Mouse (Mus musculus) v-Abl transformed pro-B cells (cell line): ENCODE results near the gene Taf12.

Source experiments
- in situ Hi-C, 2 experiments: fragments of 400-800 bp; cut with MboI; formaldehyde crosslinking; loops; one replicate each; pipeline ENCODE4 v1.15.1; 2025; ENCODE audit not compliant: unreplicated experiment in 2 of 2

The Taf12 gene

GRCm38 (mm10) chr4:132309140-132309848 lies 35.1 kb downstream of the Taf12 start:
- in situ Hi-C loops, result no loop called here

- in situ Hi-C loops, result no loop called here
Measured at GRCm38 (mm10) chr4:132309849-132310472, 35.8 kb downstream of the Taf12 start.

GRCm38 (mm10) chr4:132311209-132311608 lies 37.0 kb downstream of the Taf12 start:
- in situ Hi-C loops, result no loop called here

GRCm38 (mm10) chr4:132311801-132312200 lies 37.6 kb downstream of the Taf12 start:
- in situ Hi-C loops, result no loop called here

GRCm38 (mm10) chr4:132312627-132313026 lies 38.5 kb downstream of the Taf12 start:
- in situ Hi-C loops, result no loop called here

GRCm38 (mm10) chr4:132315711-132316110 lies 41.5 kb downstream of the Taf12 start:
- in situ Hi-C loops, result no loop called here

GRCm38 (mm10) chr4:132326481-132326880 lies 52.3 kb downstream of the Taf12 start:
- in situ Hi-C loops, result no loop called here

- in situ Hi-C loops, result no loop called here
Measured at GRCm38 (mm10) chr4:132328391-132328982, 54.3 kb downstream of the Taf12 start.

- in situ Hi-C loops, result no loop called here
Measured at GRCm38 (mm10) chr4:132329115-132329834, 55.1 kb downstream of the Taf12 start, which contains the start of gene Trnau1ap. Trnau1ap (minus strand) TSS chr4:132329538.

- in situ Hi-C loops, result no loop called here
Measured at GRCm38 (mm10) chr4:132329835-132330354, 55.7 kb downstream of the Taf12 start.

GRCm38 (mm10) chr4:132331960-132332359 lies 57.8 kb downstream of the Taf12 start:
- in situ Hi-C loops, result no loop called here

GRCm38 (mm10) chr4:132332880-132333279 lies 58.7 kb downstream of the Taf12 start:
- in situ Hi-C loops, result no loop called here

- in situ Hi-C loops, result no loop called here
Measured at GRCm38 (mm10) chr4:132338943-132339342, 64.8 kb downstream of the Taf12 start.

GRCm38 (mm10) chr4:132341451-132341850 lies 67.3 kb downstream of the Taf12 start:
- in situ Hi-C loops, result loop anchor here in 1 of 2 experiments (10.0 kb wide), 2 partner anchors 147 to 257 kb away; no protein-coding TSS in a partner anchor

- in situ Hi-C loops, result loop anchor here (5.0 to 10.0 kb wide), 7 partner anchors 72 to 260 kb away; partner anchors contain the start of genes Sesn2 (in 1 of the 2) and Taf12 (in 1 of the 2)
Measured at GRCm38 (mm10) chr4:132344403-132345134, 70.4 kb downstream of the Taf12 start.
